Mouse (Mus musculus) kidney, postnatal 14 days (tissue): Measurements from ENCODE around the gene Frg2f1.
A peak's percentile ranks its signal among the peaks of the same experiment; 100 is the strongest.

Source experiments
- DNase-seq: peaks from one replicate; pipeline ENCODE4 v3.0.0; 2022; ENCODE audit warnings: mixed read lengths

The Frg2f1 gene

GRCm38 (mm10) chr4:119492291-119492932, 46.9 kb downstream of the Frg2f1 start, which contains the start of gene Rimkla:
Rimkla (minus strand) TSS chr4:119492628.
- peak; percentile 74 for DNase-seq

- peak; percentile 13 for DNase-seq
Measured at GRCm38 (mm10) chr4:119490806-119491205, 48.5 kb downstream of the Frg2f1 start.

- no peak for DNase-seq
Measured at GRCm38 (mm10) chr4:119489666-119490065, 49.7 kb downstream of the Frg2f1 start.

GRCm38 (mm10) chr4:119484882-119485281, 54.4 kb downstream of the Frg2f1 start:
- no peak for DNase-seq

GRCm38 (mm10) chr4:119483051-119483450, 56.3 kb downstream of the Frg2f1 start:
- no peak for DNase-seq
